Mouse (Mus musculus): ENCODE results near the gene BC016579. TPM values are rescaled to one million over a fixed set of nuclear protein-coding genes. Genes with fewer than 3 reads are reported as not detected.

BC016579 gene
- total and polyA plus RNA-seq, 3 experiments, result 0.16 TPM; not detected in 2

GRCm38 (mm10) chr16:45690178-45690577 lies 36.3 kb upstream of the BC016579 start:
- Histone ChIP-seq H3K4me1 (ENCODE audit: insufficient read depth, low read depth, low read length) (no peaks in the 10 kb centered on the region), H3K27me3 (ENCODE audit: insufficient read depth, low read length) (no peaks in the 10 kb centered on the region), H3K4me3 (ENCODE audit: low read depth, low read length) (no peak overlapping the region), H3K9me3 (replicated peaks) (no peaks in the 10 kb centered on the region), H3K36me3 (replicated peaks) (no peaks in the 10 kb centered on the region)
- DNase-seq (ENCODE audit: low spot score) (no peak), ATAC-seq (ENCODE audit: extremely low read depth, insufficient number of reproducible peaks, low FRiP score, poor library complexity, severe bottlenecking) (no peak)
- TF ChIP-seq CTCF (IDR thresholded peaks at IDR 0.05; ENCODE audit: low read depth, low read length), result no peak
- no peak for TF ChIP-seq TAL1 (conservative IDR thresholded peaks at IDR 0.05; ENCODE audit: low read depth, low read length)
- TF ChIP-seq POLR2AphosphoS5 (IDR thresholded peaks at IDR 0.05; ENCODE audit: insufficient replicate concordance, low read depth, low read length), result no peak
- TF ChIP-seq GATA2 (IDR thresholded peaks at IDR 0.05; ENCODE audit: borderline replicate concordance, low read depth, low read length), result no peak
- no peak for TF ChIP-seq GATA1 (IDR thresholded peaks at IDR 0.05; ENCODE audit: borderline replicate concordance, low read length)

- Histone ChIP-seq H3K27me3 (ENCODE audit: insufficient read depth, low read length) (no peaks in the 10 kb centered on the region), H3K4me1 (ENCODE audit: insufficient read depth, low read depth, low read length) (no peaks in the 10 kb centered on the region), H3K9me3 (replicated peaks) (no peaks in the 10 kb centered on the region), H3K4me3 (ENCODE audit: low read depth, low read length) (no peak overlapping the region), H3K36me3 (replicated peaks) (no peaks in the 10 kb centered on the region)
- DNase-seq (ENCODE audit: low spot score), result no peak
- no peak for ATAC-seq (ENCODE audit: extremely low read depth, insufficient number of reproducible peaks, low FRiP score, poor library complexity, severe bottlenecking)
- TF ChIP-seq TAL1 (conservative IDR thresholded peaks at IDR 0.05; ENCODE audit: low read depth, low read length), result no peak
- no peak for TF ChIP-seq POLR2AphosphoS5 (IDR thresholded peaks at IDR 0.05; ENCODE audit: insufficient replicate concordance, low read depth, low read length)
- TF ChIP-seq CTCF (IDR thresholded peaks at IDR 0.05; ENCODE audit: low read depth, low read length), result no peak
- no peak for TF ChIP-seq GATA1 (IDR thresholded peaks at IDR 0.05; ENCODE audit: borderline replicate concordance, low read length)
- TF ChIP-seq GATA2 (IDR thresholded peaks at IDR 0.05; ENCODE audit: borderline replicate concordance, low read depth, low read length), result no peak
Measured at GRCm38 (mm10) chr16:45686833-45687232, 33.0 kb upstream of the BC016579 start.

- ATAC-seq (ENCODE audit: extremely low read depth, insufficient number of reproducible peaks, low FRiP score, poor library complexity, severe bottlenecking), result no peak
- no peak for TF ChIP-seq TAL1 (conservative IDR thresholded peaks at IDR 0.05; ENCODE audit: low read depth, low read length)
- no peak for TF ChIP-seq GATA2 (IDR thresholded peaks at IDR 0.05; ENCODE audit: borderline replicate concordance, low read depth, low read length)
- TF ChIP-seq CTCF (IDR thresholded peaks at IDR 0.05; ENCODE audit: low read depth, low read length), result no peak
- no peak for TF ChIP-seq GATA1 (IDR thresholded peaks at IDR 0.05; ENCODE audit: borderline replicate concordance, low read length)
- TF ChIP-seq POLR2AphosphoS5 (IDR thresholded peaks at IDR 0.05; ENCODE audit: insufficient replicate concordance, low read depth, low read length), result no peak
- DNase-seq (ENCODE audit: low spot score), result no peak
- Histone ChIP-seq H3K36me3 (replicated peaks) (no peaks in the 10 kb centered on the region), H3K4me1 (ENCODE audit: insufficient read depth, low read depth, low read length) (no peaks in the 10 kb centered on the region), H3K27me3 (ENCODE audit: insufficient read depth, low read length) (0 out of 2 replicates have a peak, but pooled peaks cover 3% of the 10 kb centered on the region), H3K9me3 (replicated peaks) (no peaks in the 10 kb centered on the region), H3K4me3 (ENCODE audit: low read depth, low read length) (no peak overlapping the region)
Measured at GRCm38 (mm10) chr16:45685295-45685694, 31.4 kb upstream of the BC016579 start.

- Histone ChIP-seq H3K4me3 (ENCODE audit: low read depth, low read length) (no peak overlapping the region), H3K36me3 (replicated peaks) (no peaks in the 10 kb centered on the region), H3K4me1 (ENCODE audit: insufficient read depth, low read depth, low read length) (no peaks in the 10 kb centered on the region), H3K9me3 (replicated peaks) (no peaks in the 10 kb centered on the region), H3K27me3 (ENCODE audit: insufficient read depth, low read length) (0 out of 2 replicates have a peak, but pooled peaks cover 3% of the 10 kb centered on the region)
- ATAC-seq (ENCODE audit: extremely low read depth, insufficient number of reproducible peaks, low FRiP score, poor library complexity, severe bottlenecking), result 0 out of 2 replicates have a peak, but pooled peaks have one; percentile 22
- TF ChIP-seq TAL1 (conservative IDR thresholded peaks at IDR 0.05; ENCODE audit: low read depth, low read length), result no peak
- TF ChIP-seq GATA2 (IDR thresholded peaks at IDR 0.05; ENCODE audit: borderline replicate concordance, low read depth, low read length), result no peak
- no peak for TF ChIP-seq POLR2AphosphoS5 (IDR thresholded peaks at IDR 0.05; ENCODE audit: insufficient replicate concordance, low read depth, low read length)
- peak; percentile 10 for DNase-seq (ENCODE audit: low spot score)
Measured at GRCm38 (mm10) chr16:45684815-45685214, 30.9 kb upstream of the BC016579 start.

GRCm38 (mm10) chr16:45676462-45676861 lies 22.6 kb upstream of the BC016579 start:
- TF ChIP-seq GATA1 (IDR thresholded peaks at IDR 0.05; ENCODE audit: borderline replicate concordance, low read length), result no peak
- TF ChIP-seq TAL1 (conservative IDR thresholded peaks at IDR 0.05; ENCODE audit: low read depth, low read length), result no peak
- TF ChIP-seq GATA2 (IDR thresholded peaks at IDR 0.05; ENCODE audit: borderline replicate concordance, low read depth, low read length), result no peak
- TF ChIP-seq POLR2AphosphoS5 (IDR thresholded peaks at IDR 0.05; ENCODE audit: insufficient replicate concordance, low read depth, low read length), result no peak
- TF ChIP-seq CTCF (IDR thresholded peaks at IDR 0.05; ENCODE audit: low read depth, low read length), result no peak
- H3K36me3 ChIP-seq (replicated peaks), result no peaks in the 10 kb centered on the region
- H3K9me3 ChIP-seq (replicated peaks), result no peaks in the 10 kb centered on the region
- H3K4me3 ChIP-seq (ENCODE audit: low read depth, low read length), result no peak overlapping the region
- DNase-seq (ENCODE audit: low spot score) (no peak), ATAC-seq (ENCODE audit: extremely low read depth, insufficient number of reproducible peaks, low FRiP score, poor library complexity, severe bottlenecking) (no peak)
- H3K27me3 ChIP-seq (ENCODE audit: insufficient read depth, low read length), result 0 out of 2 replicates have a peak, but pooled peaks cover 3% of the 10 kb centered on the region
- no peaks in the 10 kb centered on the region for H3K4me1 ChIP-seq (ENCODE audit: insufficient read depth, low read depth, low read length)

- no peak overlapping the region for H3K4me3 ChIP-seq (ENCODE audit: low read depth, low read length)
- no peaks in the 10 kb centered on the region for H3K27me3 ChIP-seq (ENCODE audit: insufficient read depth, low read length)
- H3K36me3 ChIP-seq (replicated peaks), result no peaks in the 10 kb centered on the region
- ATAC-seq (ENCODE audit: extremely low read depth, insufficient number of reproducible peaks, low FRiP score, poor library complexity, severe bottlenecking) (no peak), DNase-seq (ENCODE audit: low spot score) (no peak)
- TF ChIP-seq GATA2 (IDR thresholded peaks at IDR 0.05; ENCODE audit: borderline replicate concordance, low read depth, low read length) (no peak), TAL1 (conservative IDR thresholded peaks at IDR 0.05; ENCODE audit: low read depth, low read length) (no peak), POLR2AphosphoS5 (IDR thresholded peaks at IDR 0.05; ENCODE audit: insufficient replicate concordance, low read depth, low read length) (no peak), GATA1 (IDR thresholded peaks at IDR 0.05; ENCODE audit: borderline replicate concordance, low read length) (no peak), CTCF (IDR thresholded peaks at IDR 0.05; ENCODE audit: low read depth, low read length) (no peak)
- no peaks in the 10 kb centered on the region for H3K4me1 ChIP-seq (ENCODE audit: insufficient read depth, low read depth, low read length)
- no peaks in the 10 kb centered on the region for H3K9me3 ChIP-seq (replicated peaks)
Measured at GRCm38 (mm10) chr16:45670005-45670404, 16.1 kb upstream of the BC016579 start.

All from G1E (cell line).